Mouse (Mus musculus) neural tube, embryonic 11.5 days (tissue): Measurements from ENCODE around the gene Hic1. TPM values are rescaled to one million over a fixed set of nuclear protein-coding genes. Genes with fewer than 3 reads are reported as not detected.
A peak's percentile ranks its signal among the peaks of the same experiment; 100 is the strongest.

ENCODE experiments used
- ATAC-seq: fragments of 200-750 bp; cut with Nextera tagmentation; 2 replicates; pipeline ENCODE4 v1.8.0; 2017; ENCODE audit warnings: moderate number of reproducible peaks, mild to moderate bottlenecking, moderate TSS enrichment, moderate library complexity; ENCODE audit not compliant: insufficient read depth, low FRiP score, low TSS enrichment
- DNase-seq: peaks from one replicate; pipeline ENCODE4 v3.0.0-alpha.2; 2015; ENCODE audit warnings: low spot score
- H3K27ac ChIP-seq: fragments of 300-500 bp; sonication (generic); 2 replicates; pipeline ENCODE4 v1.5.1; 2014; ENCODE audit warnings: low read depth, mild to moderate bottlenecking, low read length
- H3K27me3 ChIP-seq: fragments of 300-500 bp; sonication (generic); 2 replicates; pipeline ENCODE4 v1.6.1; 2014; ENCODE audit warnings: mild to moderate bottlenecking, low read length, mixed read lengths; ENCODE audit not compliant: control insufficient read depth, insufficient read depth
- H3K36me3 ChIP-seq: fragments of 300-500 bp; sonication (generic); 2 replicates; pipeline ENCODE4 v1.6.1; 2014; ENCODE audit warnings: mild to moderate bottlenecking, low read length, moderate library complexity, mixed read lengths; ENCODE audit not compliant: control insufficient read depth, insufficient read depth
- H3K4me1 ChIP-seq: fragments of 300-500 bp; sonication (generic); 2 replicates; pipeline ENCODE4 v1.6.1; 2014; ENCODE audit warnings: low read length, mixed read lengths; ENCODE audit not compliant: control insufficient read depth, insufficient read depth
- H3K4me2 ChIP-seq: fragments of 300-500 bp; sonication (generic); 2 replicates; pipeline ENCODE4 v1.6.1; 2014; ENCODE audit warnings: low read depth, mild to moderate bottlenecking, moderate library complexity
- H3K4me3 ChIP-seq: fragments of 300-500 bp; sonication (generic); 2 replicates; pipeline ENCODE4 v1.5.1; 2014; ENCODE audit warnings: low read depth, low read length
- H3K9ac ChIP-seq: fragments of 300-500 bp; sonication (generic); 2 replicates; pipeline ENCODE4 v1.6.1; 2014; ENCODE audit warnings: mild to moderate bottlenecking, low read length
- H3K9me3 ChIP-seq: fragments of 300-500 bp; sonication (generic); 2 replicates; pipeline ENCODE4 v1.6.1; 2016; ENCODE audit warnings: low read length; ENCODE audit not compliant: control insufficient read depth
- WGBS: fragments of 180-500 bp; shearing (Covaris S2); extraction: QIAGEN DNeasy Blood & Tissue Kit; methylation state at CpG from one replicate; pipeline ENCODE4 v1.1.7; 2014; 5-methylcytosine and 5-hydroxymethylcytosine counted together
- polyA plus RNA-seq: library from polyadenylated mRNA; unstranded; fragments of >200 nt; fragmentation: Nextera tagmentation; extraction: Ambion mirVana; gene quantifications from 2 replicates; pipeline ENCODE4 v1.2.1, GENCODE M21; 2014

Gene Hic1
- polyA plus RNA-seq, 1 experiment from 2014 or later, result 4.1 TPM

DNA sequence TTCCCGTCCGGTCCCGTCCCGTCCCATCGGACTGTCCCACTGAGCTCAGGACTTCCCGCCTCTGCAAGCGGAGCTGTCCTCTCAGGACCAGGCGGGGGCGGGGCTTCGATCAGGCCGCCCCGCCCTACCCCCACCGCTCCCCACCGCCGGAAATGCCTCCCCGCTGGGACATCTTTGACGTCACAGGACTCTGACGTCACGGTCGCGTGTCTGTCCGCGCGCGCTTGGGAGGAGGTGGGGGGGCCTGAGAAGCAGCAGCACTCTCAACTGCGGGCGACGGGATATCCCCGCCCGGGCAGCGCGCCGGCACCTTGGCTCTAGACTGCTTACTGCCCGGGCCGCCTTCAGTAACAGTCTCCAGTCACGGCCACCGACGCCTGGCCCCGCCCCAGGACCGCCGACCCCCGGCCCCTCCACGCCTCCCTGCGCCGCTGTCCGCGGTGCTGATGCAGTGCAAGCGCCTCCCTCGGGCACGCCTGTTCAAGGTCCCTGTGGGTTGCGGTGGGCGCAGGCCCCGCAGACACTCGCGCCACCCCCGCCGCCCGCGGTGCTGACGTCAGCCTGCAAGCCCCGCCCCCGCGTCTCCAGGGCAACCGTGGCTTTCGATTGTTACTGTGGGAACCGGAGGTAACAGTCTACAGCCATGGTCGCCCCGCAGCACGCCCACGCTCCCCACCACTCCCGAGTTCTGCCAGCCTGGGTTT is 3.9 kb upstream of the Hic1 start:
- Histone ChIP-seq H3K4me1 (peaks cover 33% of the 10 kb centered on the region), H3K4me2 (peak overlapping the region; percentile 64), H3K36me3 (no peaks in the 10 kb centered on the region), H3K27ac (no peak overlapping the region), H3K4me3 (peak overlapping the region; percentile 63), H3K9me3 (no peaks in the 10 kb centered on the region), H3K9ac (peak overlapping the region; percentile 56), H3K27me3 (peaks cover 50% of the 10 kb centered on the region)
- peak; percentile 68 for ATAC-seq
- 1% methylated on average over 68 of the region's 71 CpGs for WGBS
- DNase-seq, result peak; percentile 90

DNA sequence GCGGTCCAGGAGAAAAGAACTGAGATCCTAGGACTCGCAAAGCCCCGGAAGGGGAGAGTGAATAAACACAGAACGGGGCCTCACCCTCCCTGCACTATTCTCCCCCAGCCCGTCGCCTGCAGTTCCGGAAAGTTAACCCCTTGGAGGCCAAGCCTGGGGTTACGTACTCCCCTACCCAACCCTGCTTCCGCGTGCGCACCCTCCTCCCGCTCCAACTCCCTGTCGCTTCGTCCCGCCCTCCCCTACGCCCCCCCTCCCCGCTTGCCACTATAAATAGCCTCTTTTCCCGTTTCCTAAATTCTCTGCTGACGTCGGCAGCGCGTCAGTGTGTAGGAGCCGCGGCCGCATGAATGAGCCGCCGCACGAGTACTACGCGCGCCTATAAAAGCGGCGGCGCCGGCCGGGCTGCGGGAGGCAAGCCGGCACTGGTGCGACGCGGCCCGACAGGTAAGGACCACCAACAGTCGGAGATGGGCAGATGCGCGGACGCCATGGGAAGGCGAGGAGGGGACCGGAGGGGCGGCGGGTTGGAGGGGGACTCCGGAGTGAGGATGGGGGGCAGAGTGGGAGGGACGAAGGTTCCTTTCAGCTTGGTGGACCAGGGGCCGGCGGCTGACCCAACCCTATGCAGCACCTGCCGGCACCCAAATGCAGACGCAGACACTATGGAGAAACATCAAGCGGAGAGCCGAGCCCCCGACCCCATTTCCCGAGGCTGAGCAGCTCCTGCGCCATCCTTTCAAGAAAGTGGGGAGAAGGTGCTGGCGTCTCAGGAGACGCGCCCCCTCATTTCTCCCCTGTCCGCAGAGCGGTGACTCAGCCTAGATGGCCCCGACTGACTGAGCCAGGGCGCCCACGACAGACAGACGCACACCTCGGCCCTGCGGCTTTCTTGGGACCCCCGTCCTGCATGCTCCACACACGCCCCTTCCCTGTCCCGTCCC is 3.1 kb upstream of the Hic1 start:
- no peak overlapping the region for H3K27ac ChIP-seq
- under 1% methylated on average over 73 of the region's 75 CpGs for WGBS
- peaks cover 31% of the 10 kb centered on the region for H3K4me1 ChIP-seq
- no peaks in the 10 kb centered on the region for H3K9me3 ChIP-seq
- DNase-seq, result peak; percentile 59
- H3K36me3 ChIP-seq, result no peaks in the 10 kb centered on the region
- ATAC-seq, result no peak
- H3K9ac ChIP-seq, result peak overlapping the region; percentile 56; the same call in 1 of the 2 replicates
- peaks cover 58% of the 10 kb centered on the region for H3K27me3 ChIP-seq
- peak overlapping the region; percentile 64 for H3K4me2 ChIP-seq
- peak overlapping the region; percentile 63 for H3K4me3 ChIP-seq

DNA sequence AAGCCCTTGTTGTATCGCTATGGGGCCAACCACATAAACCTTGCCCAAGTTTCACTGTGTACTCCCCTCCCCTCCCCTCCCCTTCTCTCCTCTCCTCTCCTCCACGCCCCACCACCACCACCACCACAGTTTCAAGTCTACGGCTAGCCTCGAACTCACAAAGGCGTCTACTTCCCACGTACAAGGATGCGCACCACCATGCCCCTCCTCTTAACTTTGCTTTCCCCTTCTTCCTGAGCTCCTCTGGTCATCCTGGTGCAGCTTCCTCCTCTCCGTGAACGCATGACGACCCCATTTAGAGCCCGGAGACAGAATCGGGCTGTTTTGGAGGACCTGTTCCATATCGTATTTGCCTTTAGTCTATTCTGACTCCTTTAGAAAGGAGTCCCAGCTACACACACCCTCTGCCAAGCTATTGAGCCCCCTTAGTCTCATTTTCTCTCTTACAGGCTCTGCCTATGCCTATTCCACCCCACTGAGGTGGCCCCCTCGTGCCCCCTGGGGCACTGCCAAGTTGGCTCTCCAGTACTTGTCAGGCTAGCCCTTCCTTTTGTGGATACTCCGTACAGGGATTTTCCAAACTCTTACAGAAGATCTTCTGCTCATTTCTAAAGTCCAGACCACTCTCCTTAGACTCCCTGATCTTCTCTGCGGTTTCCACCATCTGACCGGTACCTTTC is 2.0 kb upstream of the Hic1 start:
- H3K27ac ChIP-seq, result no peak overlapping the region
- H3K4me1 ChIP-seq, result peaks cover 41% of the 10 kb centered on the region
- no peak overlapping the region for H3K9ac ChIP-seq
- no peaks in the 10 kb centered on the region for H3K9me3 ChIP-seq
- H3K4me2 ChIP-seq, result no peak overlapping the region; the same call in 1 of the 2 replicates
- no peak overlapping the region for H3K4me3 ChIP-seq
- ATAC-seq, result no peak
- 7% methylated on average over 17 of the region's 17 CpGs for WGBS
- no peaks in the 10 kb centered on the region for H3K36me3 ChIP-seq
- peaks cover 69% of the 10 kb centered on the region for H3K27me3 ChIP-seq
- DNase-seq, result peak; percentile 12

DNA sequence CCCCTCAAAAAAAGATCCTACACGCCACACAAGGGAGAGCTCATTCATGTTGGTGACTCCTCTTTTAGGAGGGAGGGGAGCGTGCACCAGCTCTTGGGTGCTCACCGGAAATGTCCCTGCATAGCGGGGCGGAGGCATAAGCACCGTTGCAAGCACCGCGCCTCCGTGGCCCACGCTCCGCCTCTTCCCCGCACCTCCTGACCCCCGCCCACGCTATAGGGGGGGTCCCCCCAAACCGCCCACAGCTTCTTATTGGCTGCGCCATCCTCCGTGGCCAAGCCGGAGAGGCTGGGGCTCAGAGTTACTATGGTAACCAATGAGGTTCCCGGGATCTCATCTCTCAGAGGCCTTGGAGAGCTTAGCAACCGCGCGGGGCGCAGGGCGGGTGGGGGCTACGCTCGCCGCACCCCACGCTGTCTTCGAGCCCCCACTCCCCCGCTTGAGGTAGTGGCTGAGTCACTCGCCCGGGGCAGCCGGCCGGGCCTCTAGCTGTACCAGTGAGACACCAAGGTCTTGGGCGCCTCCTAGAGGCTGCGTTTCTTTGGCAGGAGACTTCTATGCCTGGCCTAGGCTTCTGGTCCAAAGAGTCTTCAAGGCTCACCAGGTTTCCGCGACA is 925 bp upstream of the Hic1 start:
- Histone ChIP-seq H3K36me3 (no peaks in the 10 kb centered on the region), H3K27ac (no peak overlapping the region), H3K27me3 (peaks cover 80% of the 10 kb centered on the region), H3K4me3 (peak overlapping the region; percentile 36), H3K4me1 (peaks cover 49% of the 10 kb centered on the region), H3K4me2 (peak overlapping the region; percentile 77), H3K9ac (peak overlapping the region; percentile 22; the same call in 1 of the 2 replicates), H3K9me3 (no peaks in the 10 kb centered on the region)
- 0% methylated on average over 38 of the region's 38 CpGs for WGBS
- DNase-seq, result peak; percentile 91
- peak; percentile 18; the same call in 1 of the 2 replicates for ATAC-seq

DNA sequence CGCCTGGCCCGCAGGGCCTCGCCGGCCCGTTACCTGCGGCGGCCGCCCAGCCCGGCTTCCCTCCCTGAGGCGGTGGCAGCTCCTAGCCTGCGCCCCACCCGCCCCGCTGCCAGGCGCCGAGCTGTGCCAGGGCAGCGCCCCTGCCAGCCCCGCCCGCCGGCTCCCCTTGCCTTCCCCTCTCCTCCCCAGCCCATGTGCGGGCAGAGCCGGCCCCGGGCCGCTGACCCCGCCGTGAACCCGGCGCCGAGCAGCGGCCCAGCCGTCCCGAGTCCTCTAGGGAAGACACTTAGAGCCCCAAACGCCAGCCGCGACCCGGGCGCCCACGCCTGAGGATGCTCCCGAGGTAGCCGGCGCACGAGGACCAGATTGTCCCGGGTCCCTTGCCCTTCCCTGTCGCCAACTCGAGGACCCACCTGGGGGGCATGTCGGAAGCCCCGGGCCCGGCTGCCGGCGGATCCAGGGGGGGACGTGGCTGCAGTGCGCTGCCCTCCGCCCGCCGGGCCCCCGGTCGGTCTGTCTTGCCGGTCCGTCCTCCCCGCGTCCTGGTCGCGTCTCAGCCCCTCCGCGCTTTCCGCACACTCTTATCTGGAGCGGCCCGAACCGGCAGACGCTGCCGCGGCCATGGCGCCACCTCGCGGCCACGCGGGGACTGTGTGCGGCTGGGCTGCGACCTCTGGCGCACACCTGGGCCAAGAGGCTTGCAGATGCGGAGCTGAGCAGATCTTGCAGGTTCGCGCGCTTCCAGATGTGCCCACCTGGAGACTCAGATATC is 543 bp downstream of the Hic1 start:
- no peak for ATAC-seq
- H3K4me2 ChIP-seq, result peak overlapping the region; percentile 71
- H3K9me3 ChIP-seq, result no peaks in the 10 kb centered on the region
- H3K4me3 ChIP-seq, result peak overlapping the region; percentile 54
- peaks cover 47% of the 10 kb centered on the region for H3K4me1 ChIP-seq
- 0 out of 2 replicates have a peak overlapping the region, but pooled peaks have one; percentile 23 for H3K27ac ChIP-seq
- H3K9ac ChIP-seq, result peak overlapping the region; percentile 60
- H3K27me3 ChIP-seq, result peaks cover 94% of the 10 kb centered on the region
- peak; percentile 88 for DNase-seq
- no peaks in the 10 kb centered on the region for H3K36me3 ChIP-seq
- under 1% methylated on average over 61 of the region's 83 CpGs for WGBS

DNA sequence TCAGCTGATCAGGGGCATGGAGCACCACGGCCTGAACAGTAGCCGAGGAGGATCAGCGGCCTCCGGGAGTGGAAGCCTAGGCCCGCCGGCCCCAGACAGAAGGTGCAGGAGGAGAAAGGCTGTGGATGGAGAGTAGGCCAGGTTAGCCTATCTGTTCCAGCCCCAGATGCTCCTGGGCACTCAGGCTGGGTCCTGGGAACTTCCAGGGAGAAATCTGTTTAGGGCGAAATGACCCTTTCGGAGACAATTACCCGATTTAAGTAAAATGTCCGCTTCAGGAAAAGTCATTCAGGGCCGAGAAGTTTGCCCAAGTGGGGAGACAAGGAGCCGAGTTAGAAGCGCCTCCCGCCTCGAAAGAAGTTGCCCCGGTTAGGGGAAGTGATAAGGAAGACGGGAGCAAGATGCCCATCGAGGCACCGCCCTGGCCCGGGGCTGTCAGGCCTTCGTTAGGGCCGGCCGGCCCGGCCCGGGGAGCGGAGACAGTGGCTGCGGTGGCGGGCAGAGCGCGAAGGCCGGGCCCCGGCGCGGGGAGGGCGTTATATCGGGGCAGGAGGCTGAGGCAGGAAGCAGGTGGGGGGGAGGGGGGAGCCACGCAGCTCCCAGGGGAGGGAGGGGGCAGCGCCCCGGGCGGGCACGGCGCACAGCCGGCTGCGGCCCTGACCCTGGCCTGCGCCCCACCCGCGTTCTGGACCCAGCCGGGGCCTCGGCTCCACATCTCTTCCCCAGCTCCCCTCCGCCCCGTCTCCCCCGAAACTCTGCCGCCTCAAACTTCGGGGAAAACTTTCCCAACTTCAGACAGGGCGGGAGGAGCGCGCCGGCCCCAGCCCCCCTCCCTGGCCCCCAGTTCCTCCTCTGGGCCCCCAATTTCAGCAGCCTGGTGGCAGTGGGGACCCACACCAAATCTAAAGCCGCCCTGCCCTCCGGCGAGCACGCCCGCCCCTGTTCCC is 1.4 kb downstream of the Hic1 start:
- peak overlapping the region; percentile 60 for H3K9ac ChIP-seq
- no peaks in the 10 kb centered on the region for H3K9me3 ChIP-seq
- peaks cover 96% of the 10 kb centered on the region for H3K27me3 ChIP-seq
- no peak for DNase-seq
- peak overlapping the region; percentile 71 for H3K4me2 ChIP-seq
- H3K27ac ChIP-seq, result 0 out of 2 replicates have a peak overlapping the region, but pooled peaks have one; percentile 23
- H3K36me3 ChIP-seq, result peaks cover 6% of the 10 kb centered on the region
- 3% methylated on average over 30 of the region's 63 CpGs for WGBS
- H3K4me1 ChIP-seq, result peaks cover 42% of the 10 kb centered on the region
- peak overlapping the region; percentile 54 for H3K4me3 ChIP-seq
- no peak for ATAC-seq
